Mouse (Mus musculus) G1E-ER4 (cell line): Measurements from ENCODE around the gene Arhgef28. TPM values are rescaled to one million over a fixed set of nuclear protein-coding genes. Genes with fewer than 3 reads are reported as not detected.

ENCODE experiments used
- GATA1 ChIP-seq: IDR thresholded peaks from one replicate; pipeline ENCODE4 v1.8.0; 2012; ENCODE audit warnings: low read length, inconsistent platforms
- polyA plus RNA-seq: library from polyadenylated mRNA; stranded (reverse); fragments of >175 nt; gene quantifications from 2 replicates; pipeline ENCODE4 v1.2.3, GENCODE M21; 2012

Arhgef28 gene
- polyA plus RNA-seq, 1 experiment, result not detected

- TF ChIP-seq GATA1, result no peak
Observed at GRCm38 (mm10) chr13:98152759-98153158, 53.5 kb downstream of the Arhgef28 start.

GRCm38 (mm10) chr13:98147532-98147931, 58.7 kb downstream of the Arhgef28 start:
- no peak for TF ChIP-seq GATA1

- TF ChIP-seq GATA1, result no peak
Observed at GRCm38 (mm10) chr13:98146573-98147160, 59.6 kb downstream of the Arhgef28 start.

- TF ChIP-seq GATA1, result no peak
Observed at GRCm38 (mm10) chr13:98145310-98145709, 60.9 kb downstream of the Arhgef28 start.

- no peak for TF ChIP-seq GATA1
Observed at GRCm38 (mm10) chr13:98143000-98143399, 63.2 kb downstream of the Arhgef28 start.

- TF ChIP-seq GATA1, result no peak
Observed at GRCm38 (mm10) chr13:98140626-98141025, 65.6 kb downstream of the Arhgef28 start.

- no peak for TF ChIP-seq GATA1
Observed at GRCm38 (mm10) chr13:98138786-98139185, 67.5 kb downstream of the Arhgef28 start.

GRCm38 (mm10) chr13:98135890-98136555, 70.2 kb downstream of the Arhgef28 start:
- TF ChIP-seq GATA1, result no peak

GRCm38 (mm10) chr13:98132951-98133350, 73.3 kb downstream of the Arhgef28 start:
- no peak for TF ChIP-seq GATA1

- no peak for TF ChIP-seq GATA1
Observed at GRCm38 (mm10) chr13:98132264-98132663, 74.0 kb downstream of the Arhgef28 start.

- TF ChIP-seq GATA1, result no peak
Observed at GRCm38 (mm10) chr13:98125666-98126065, 80.6 kb downstream of the Arhgef28 start.

- no peak for TF ChIP-seq GATA1
Observed at GRCm38 (mm10) chr13:98124113-98124745, 82.0 kb downstream of the Arhgef28 start.

GRCm38 (mm10) chr13:98122766-98123165, 83.5 kb downstream of the Arhgef28 start:
- TF ChIP-seq GATA1, result no peak

GRCm38 (mm10) chr13:98121993-98122392, 84.2 kb downstream of the Arhgef28 start:
- TF ChIP-seq GATA1, result no peak

GRCm38 (mm10) chr13:98121124-98121470, 85.1 kb downstream of the Arhgef28 start:
- TF ChIP-seq GATA1, result no peak

GRCm38 (mm10) chr13:98120356-98121123, 85.7 kb downstream of the Arhgef28 start:
- no peak for TF ChIP-seq GATA1
